Mouse (Mus musculus) heart, embryonic 13.5 days (tissue): Measurements from ENCODE around the gene Cacna1d. TPM values are rescaled to one million over a fixed set of nuclear protein-coding genes. Genes with fewer than 3 reads are reported as not detected.

Experiments used
- ATAC-seq: fragments of 200-750 bp; cut with Nextera tagmentation; 2 replicates; pipeline ENCODE4 v1.8.0; 2017; ENCODE audit warnings: moderate TSS enrichment; ENCODE audit not compliant: insufficient number of reproducible peaks, low FRiP score, low TSS enrichment; ENCODE audit errors: extremely low read depth
- H3K27ac ChIP-seq: fragments of 300-500 bp; sonication (generic); replicated peaks from 2 replicates; pipeline ENCODE4 v1.5.1; 2015; ENCODE audit warnings: moderate library complexity, mild to moderate bottlenecking, inconsistent platforms
- H3K27me3 ChIP-seq: fragments of 300-500 bp; sonication (generic); replicated peaks from 2 replicates; pipeline ENCODE4 v1.6.1; 2015; ENCODE audit warnings: mild to moderate bottlenecking, inconsistent platforms
- H3K36me3 ChIP-seq: fragments of 300-500 bp; sonication (generic); 2 replicates; pipeline ENCODE4 v1.6.1; 2015; ENCODE audit warnings: mild to moderate bottlenecking, inconsistent platforms
- H3K4me1 ChIP-seq: fragments of 300-500 bp; sonication (generic); 2 replicates; pipeline ENCODE4 v1.6.1; 2015; ENCODE audit warnings: inconsistent platforms
- H3K4me2 ChIP-seq: fragments of 300-500 bp; sonication (generic); 2 replicates; pipeline ENCODE4 v1.6.1; 2015; ENCODE audit warnings: inconsistent platforms, mild to moderate bottlenecking, moderate library complexity
- H3K4me3 ChIP-seq: fragments of 300-500 bp; sonication (generic); 2 replicates; pipeline ENCODE4 v1.5.1; 2015; ENCODE audit warnings: moderate library complexity, mild to moderate bottlenecking, inconsistent platforms
- H3K9ac ChIP-seq: fragments of 300-500 bp; sonication (generic); 2 replicates; pipeline ENCODE4 v1.6.1; 2015; ENCODE audit warnings: inconsistent platforms, mild to moderate bottlenecking, moderate library complexity
- H3K9me3 ChIP-seq: fragments of 300-500 bp; sonication (generic); 2 replicates; pipeline ENCODE4 v1.6.1; 2016; ENCODE audit warnings: inconsistent platforms
- WGBS: fragments of 180-500 bp; shearing (Covaris S2); methylation state at CpG from one replicate; pipeline ENCODE4 v1.1.7; 2015; ENCODE audit warnings: mixed read lengths; 5-methylcytosine and 5-hydroxymethylcytosine counted together
- polyA plus RNA-seq: library from polyadenylated mRNA; unstranded; fragments of >200 nt; fragmentation: Nextera tagmentation; extraction: Ambion mirVana; gene quantifications from 2 replicates; pipeline ENCODE4 v1.2.1, GENCODE M21; 2015

The Cacna1d gene
- polyA plus RNA-seq, 1 experiment from 2014 or later = 8.0 TPM

- ATAC-seq = no peak
- peaks cover 35% of the 10 kb centered on the region for H3K4me1 ChIP-seq
- no peak overlapping the region for H3K4me2 ChIP-seq
- H3K27ac ChIP-seq = no peak overlapping the region
- H3K27me3 ChIP-seq = no peaks in the 10 kb centered on the region
- H3K36me3 ChIP-seq = no peaks in the 10 kb centered on the region
- H3K9me3 ChIP-seq = no peaks in the 10 kb centered on the region
- WGBS = 73% methylated on average over 4 of the region's 4 CpGs
- H3K9ac ChIP-seq = no peak overlapping the region
- no peak overlapping the region for H3K4me3 ChIP-seq
Measured at GRCm38 (mm10) chr14:30424638-30425037, 66.6 kb downstream of the Cacna1d start.

GRCm38 (mm10) chr14:30422376-30423140, 68.7 kb downstream of the Cacna1d start:
- WGBS = 87% methylated on average over 7 of the region's 7 CpGs
- H3K4me1 ChIP-seq = peaks cover 43% of the 10 kb centered on the region
- no peak overlapping the region for H3K9ac ChIP-seq
- H3K27me3 ChIP-seq = no peaks in the 10 kb centered on the region
- H3K4me3 ChIP-seq = no peak overlapping the region
- H3K36me3 ChIP-seq = no peaks in the 10 kb centered on the region
- H3K9me3 ChIP-seq = no peaks in the 10 kb centered on the region
- no peak overlapping the region for H3K27ac ChIP-seq
- H3K4me2 ChIP-seq = no peak overlapping the region
- no peak for ATAC-seq

- H3K27ac ChIP-seq = no peak overlapping the region
- no peaks in the 10 kb centered on the region for H3K36me3 ChIP-seq
- no peak for ATAC-seq
- 58% methylated on average over 7 of the region's 7 CpGs for WGBS
- H3K4me1 ChIP-seq = peaks cover 22% of the 10 kb centered on the region
- no peak overlapping the region for H3K9ac ChIP-seq
- H3K4me2 ChIP-seq = peak overlapping the region; percentile 25
- no peak overlapping the region for H3K4me3 ChIP-seq
- H3K27me3 ChIP-seq = no peaks in the 10 kb centered on the region
- no peaks in the 10 kb centered on the region for H3K9me3 ChIP-seq
Measured at GRCm38 (mm10) chr14:30419458-30419857, 71.8 kb downstream of the Cacna1d start.

- Histone ChIP-seq H3K4me2 (peak overlapping the region; percentile 25; the same call in 1 of the 2 replicates), H3K4me1 (peaks cover 21% of the 10 kb centered on the region), H3K36me3 (no peaks in the 10 kb centered on the region), H3K27me3 (no peaks in the 10 kb centered on the region), H3K9me3 (no peaks in the 10 kb centered on the region), H3K4me3 (no peak overlapping the region), H3K9ac (no peak overlapping the region), H3K27ac (no peak overlapping the region)
- no peak for ATAC-seq
- 64% methylated on average over 6 of the region's 6 CpGs for WGBS
Measured at GRCm38 (mm10) chr14:30419046-30419445, 72.2 kb downstream of the Cacna1d start.

GRCm38 (mm10) chr14:30415830-30416229, 75.4 kb downstream of the Cacna1d start:
- Histone ChIP-seq H3K36me3 (no peaks in the 10 kb centered on the region), H3K27me3 (no peaks in the 10 kb centered on the region), H3K9ac (no peak overlapping the region), H3K9me3 (no peaks in the 10 kb centered on the region), H3K27ac (no peak overlapping the region), H3K4me3 (no peak overlapping the region), H3K4me1 (peaks cover 26% of the 10 kb centered on the region), H3K4me2 (no peak overlapping the region)
- no peak for ATAC-seq
- 85% methylated on average over 5 of the region's 5 CpGs for WGBS

- H3K4me1 ChIP-seq = peaks cover 28% of the 10 kb centered on the region
- H3K9me3 ChIP-seq = no peaks in the 10 kb centered on the region
- H3K9ac ChIP-seq = no peak overlapping the region
- no peaks in the 10 kb centered on the region for H3K36me3 ChIP-seq
- 65% methylated on average over 2 of the region's 2 CpGs for WGBS
- no peak overlapping the region for H3K4me3 ChIP-seq
- H3K27me3 ChIP-seq = no peaks in the 10 kb centered on the region
- H3K4me2 ChIP-seq = no peak overlapping the region
- no peak for ATAC-seq
- H3K27ac ChIP-seq = no peak overlapping the region
Measured at GRCm38 (mm10) chr14:30414131-30414530, 77.1 kb downstream of the Cacna1d start.

- no peaks in the 10 kb centered on the region for H3K36me3 ChIP-seq
- H3K27ac ChIP-seq = peak overlapping the region; percentile 57
- H3K27me3 ChIP-seq = no peaks in the 10 kb centered on the region
- H3K9me3 ChIP-seq = no peaks in the 10 kb centered on the region
- ATAC-seq = no peak; the same call in 1 of the 2 replicates
- 14% methylated on average over 4 of the region's 4 CpGs for WGBS
- no peak overlapping the region for H3K9ac ChIP-seq
- no peak overlapping the region for H3K4me2 ChIP-seq
- peaks cover 29% of the 10 kb centered on the region for H3K4me1 ChIP-seq
- H3K4me3 ChIP-seq = no peak overlapping the region
Measured at GRCm38 (mm10) chr14:30409331-30409730, 81.9 kb downstream of the Cacna1d start.

GRCm38 (mm10) chr14:30405456-30406225, 85.6 kb downstream of the Cacna1d start:
- ATAC-seq = no peak
- WGBS = 18% methylated on average over 8 of the region's 8 CpGs

GRCm38 (mm10) chr14:30378306-30378705, 112.9 kb downstream of the Cacna1d start:
- Histone ChIP-seq H3K9me3 (no peaks in the 10 kb centered on the region), H3K27me3 (no peaks in the 10 kb centered on the region), H3K9ac (no peak overlapping the region), H3K36me3 (no peaks in the 10 kb centered on the region), H3K4me3 (no peak overlapping the region), H3K27ac (no peak overlapping the region), H3K4me2 (no peak overlapping the region), H3K4me1 (no peaks in the 10 kb centered on the region)
- ATAC-seq = no peak
- WGBS = 47% methylated on average over 1 of the region's 1 CpGs

More at GRCm38 (mm10) chr14:30405456-30406225, 85.6 kb downstream of the Cacna1d start:
- H3K4me1 ChIP-seq = peaks cover 24% of the 10 kb centered on the region
- no peaks in the 10 kb centered on the region for H3K9me3 ChIP-seq
- peak overlapping the region; percentile 54; the same call in 1 of the 2 replicates for H3K9ac ChIP-seq
- no peaks in the 10 kb centered on the region for H3K36me3 ChIP-seq
- peak overlapping the region; percentile 64 for H3K4me2 ChIP-seq
- peak overlapping the region; percentile 81 for H3K27ac ChIP-seq
- no peaks in the 10 kb centered on the region for H3K27me3 ChIP-seq
- H3K4me3 ChIP-seq = peak overlapping the region; percentile 31

GRCm38 (mm10) chr14:30372878-30373277, 118.4 kb downstream of the Cacna1d start:
- no peak for ATAC-seq
- 38% methylated on average over 1 of the region's 1 CpGs for WGBS
- Histone ChIP-seq H3K4me3 (no peak overlapping the region), H3K27ac (no peak overlapping the region), H3K4me2 (no peak overlapping the region), H3K4me1 (no peaks in the 10 kb centered on the region), H3K9ac (no peak overlapping the region), H3K36me3 (no peaks in the 10 kb centered on the region), H3K9me3 (no peaks in the 10 kb centered on the region), H3K27me3 (no peaks in the 10 kb centered on the region)

GRCm38 (mm10) chr14:30371070-30371469, 120.2 kb downstream of the Cacna1d start:
- H3K4me1 ChIP-seq = no peaks in the 10 kb centered on the region
- ATAC-seq = no peak
- H3K9me3 ChIP-seq = no peaks in the 10 kb centered on the region
- H3K4me2 ChIP-seq = no peak overlapping the region
- no peak overlapping the region for H3K27ac ChIP-seq
- no peaks in the 10 kb centered on the region for H3K36me3 ChIP-seq
- no peak overlapping the region for H3K4me3 ChIP-seq
- no peak overlapping the region for H3K9ac ChIP-seq
- no peaks in the 10 kb centered on the region for H3K27me3 ChIP-seq
- 55% methylated on average over 2 of the region's 2 CpGs for WGBS
